ENCODE assay signal across 21 mouse cellular contexts in genomic region chr17:51683318-51683717, GRCm38 (mm10).
"Had no signal": no experiment of that assay in that cellular context is flagged by ENCODE, and none has a peak within 500 bp of the region (broad histone marks: within the 10 kb centered on the region; RNA-seq: fewer than 3 reads in every experiment).

No protein-coding gene starts in this region.

- ATAC-seq: forebrain, embryonic 13.5 days; forebrain, embryonic 14.5 days; forebrain, embryonic 15.5 days; forebrain, embryonic 16.5 days had no signal

- DNase-seq: cerebellum, adult 2 months; cerebellum, adult 8-10 months; cerebellum, adult 9-10 months; cerebellum, adult 9-11 months; cerebellum, postnatal 10 days; cerebellum, postnatal 14 days; cerebellum, postnatal 25 days; cerebellum, postnatal 36 days; embryo, embryonic 11 days; forebrain, postnatal 0 days; gastrocnemius, adult 2 months; gastrocnemius, postnatal 10 days; gastrocnemius, postnatal 14 days; gastrocnemius, postnatal 25 days; gastrocnemius, postnatal 36 days; heart, adult 18-20 months; heart, adult 2 months had no signal
